Mouse (Mus musculus): ENCODE measurements around the gene Cnmd.

Gene Cnmd

DNA sequence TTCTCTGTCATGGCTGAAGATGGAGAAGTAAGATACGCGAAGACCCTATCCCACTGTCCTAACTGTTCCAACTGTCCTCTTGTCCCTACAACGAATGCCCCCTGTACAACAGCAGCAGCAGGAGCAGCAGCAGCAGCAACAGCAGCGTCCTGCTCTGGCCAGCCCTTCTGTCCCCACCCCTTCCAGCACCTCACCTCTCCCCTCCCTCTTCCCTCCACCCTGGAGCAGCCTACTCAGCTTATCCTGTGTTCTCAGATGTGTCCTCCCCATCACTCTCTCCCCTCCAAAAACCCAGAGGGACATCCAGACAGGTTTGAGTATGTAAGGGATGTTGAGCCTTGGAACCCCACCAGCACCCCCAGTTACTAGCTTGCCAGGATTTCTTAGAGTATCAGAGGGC is at the start of gene Cnmd:
Cnmd (minus strand) TSS at position 170 of the 400 bp plus-strand sequence.
- no peak for DNase-seq

DNA sequence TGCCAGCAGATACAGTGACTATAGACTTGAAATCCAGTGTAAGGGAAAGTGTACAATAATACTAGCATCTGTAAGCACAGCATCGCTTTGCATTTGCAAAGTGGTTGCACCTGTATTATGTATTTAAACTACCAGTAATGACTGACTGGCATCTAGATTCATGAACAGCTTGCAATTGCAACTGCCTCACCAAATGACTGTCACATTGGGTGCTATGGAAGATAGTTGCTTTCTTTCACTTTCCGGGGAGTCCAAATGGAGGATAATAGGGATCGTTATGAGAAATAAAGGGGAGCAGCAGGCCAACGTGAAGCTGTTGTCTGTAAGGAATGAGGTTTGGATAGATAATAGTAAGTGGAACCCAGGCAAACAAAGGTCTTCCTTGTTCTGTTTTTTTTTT is 49.3 kb upstream of the Cnmd start:
- DNase-seq = no peak

DNA sequence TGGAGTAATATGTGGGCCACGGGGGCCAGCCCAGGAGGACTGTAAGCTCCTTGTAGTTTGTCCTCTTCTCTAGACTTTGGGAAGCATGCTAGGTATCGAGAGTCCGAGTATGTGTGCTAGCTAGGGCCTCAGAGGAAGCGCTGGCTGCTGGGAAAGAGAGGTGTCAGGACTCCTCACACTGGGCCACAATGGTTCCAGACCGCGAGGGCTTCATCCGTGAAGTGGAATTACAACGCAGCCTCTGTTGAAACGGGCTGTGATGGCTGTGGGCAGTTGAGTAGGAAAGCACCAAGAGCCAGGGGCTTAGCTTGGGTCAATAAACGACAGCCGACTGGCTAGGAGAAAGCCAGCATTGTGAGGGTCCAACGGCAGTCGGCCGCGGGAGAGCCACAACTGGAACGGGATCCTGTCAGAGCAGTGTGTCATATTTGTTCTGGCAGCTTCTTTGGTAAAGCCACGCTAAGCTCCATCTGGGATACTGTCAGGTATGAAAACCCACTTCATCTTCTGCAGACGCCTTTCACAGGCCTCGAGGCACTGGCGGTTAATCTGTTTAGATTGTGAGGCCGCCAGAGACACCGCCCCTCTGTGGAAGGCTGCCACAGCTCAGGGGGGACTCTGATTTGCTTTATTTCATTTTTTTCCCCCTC is 41.7 kb upstream of the Cnmd start:
- DNase-seq = no peak

DNA sequence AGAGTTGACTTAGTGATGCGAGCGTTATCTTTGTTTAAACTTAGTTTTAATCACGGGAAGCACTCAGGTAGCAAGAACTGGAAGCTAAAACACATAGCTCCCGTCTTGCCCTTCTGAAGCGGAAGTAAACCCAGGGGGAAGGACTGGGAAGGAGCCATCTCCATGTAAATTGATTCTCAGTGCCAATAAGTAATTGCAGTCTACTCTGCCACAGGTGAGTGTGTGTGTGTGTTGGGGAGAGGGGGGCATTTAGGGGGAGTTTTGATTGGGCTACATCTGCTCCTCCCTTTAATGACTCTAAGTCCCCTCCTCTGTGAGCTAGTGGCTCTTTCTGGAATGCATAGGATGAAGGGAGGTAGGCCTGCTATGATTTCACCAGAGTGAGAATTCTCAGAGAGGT is 39.6 kb upstream of the Cnmd start:
- DNase-seq = no peak

DNA sequence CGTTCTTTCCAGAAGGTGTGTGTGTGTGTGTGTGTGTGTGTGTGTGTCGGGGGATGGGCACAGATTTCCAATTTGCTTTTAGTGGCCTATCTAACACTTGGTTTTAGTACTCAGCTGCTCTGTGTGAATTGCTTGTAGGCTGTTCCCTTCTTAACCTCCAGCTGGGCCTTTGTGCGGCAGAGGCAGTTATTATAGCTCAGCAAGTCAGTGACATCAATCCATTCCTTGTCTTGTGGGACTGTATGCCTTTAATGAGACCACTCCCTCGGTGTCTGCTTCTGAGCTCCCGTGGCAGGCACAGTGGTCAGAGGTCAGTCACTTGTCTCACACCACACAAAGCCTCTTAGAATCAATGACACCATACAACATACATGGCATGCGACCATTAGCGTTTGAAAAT is 39.1 kb upstream of the Cnmd start:
- no peak for DNase-seq

DNA sequence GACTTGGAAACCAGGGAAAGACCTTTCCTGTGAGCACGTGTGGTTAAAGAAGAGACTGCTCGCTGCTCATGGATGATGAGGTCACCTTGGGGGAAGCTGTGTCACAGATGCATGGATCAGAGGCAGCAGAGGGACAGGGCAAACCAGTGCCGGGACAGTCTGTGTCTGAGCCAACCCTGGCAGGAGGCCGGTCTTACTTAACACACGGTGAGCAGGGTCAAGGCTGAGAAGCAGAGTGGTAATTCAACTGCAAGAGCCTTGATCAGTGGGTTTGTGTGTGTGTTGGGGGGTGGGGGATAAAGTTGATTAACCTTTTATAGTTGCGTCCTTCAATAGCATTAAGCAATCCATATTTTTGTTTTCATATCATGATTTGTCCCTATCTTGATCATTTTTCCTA is 37.4 kb upstream of the Cnmd start:
- DNase-seq = no peak

DNA sequence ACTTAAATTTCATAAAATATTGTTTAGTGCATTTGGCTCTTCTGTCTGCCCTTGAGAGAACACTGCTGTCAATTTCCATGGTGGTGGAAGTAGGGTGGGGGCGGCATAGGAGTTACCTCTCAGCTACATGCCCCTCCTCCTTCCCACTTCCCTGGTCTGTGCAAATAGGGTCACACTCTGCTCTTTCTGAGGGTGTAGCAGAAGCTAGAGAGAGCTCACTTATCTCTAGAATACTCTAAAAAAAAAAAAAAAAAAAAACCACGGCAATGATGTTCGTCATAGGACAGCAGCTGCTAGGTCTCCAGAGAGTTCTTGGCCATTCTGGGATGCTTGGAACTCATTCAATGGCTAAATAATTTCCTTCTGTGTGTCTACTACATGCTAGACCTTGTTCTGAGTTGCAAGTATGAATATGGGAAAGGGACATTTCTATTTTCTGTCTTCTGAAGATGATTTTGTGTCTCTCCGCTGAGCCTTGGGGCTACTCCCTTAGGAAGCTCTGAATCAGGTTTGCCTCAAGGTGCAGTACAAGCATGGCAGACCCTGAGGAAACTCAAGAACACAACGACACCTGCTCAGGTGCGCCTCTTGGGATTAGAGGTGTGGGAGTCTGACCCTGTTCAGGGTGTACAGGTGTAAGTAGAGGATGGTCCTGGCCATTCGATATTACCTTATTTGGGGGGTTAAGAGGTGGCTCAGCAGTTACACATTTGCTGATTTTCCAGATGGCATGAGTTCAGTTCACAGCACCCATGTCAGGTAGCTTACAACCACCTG is 28.3 kb upstream of the Cnmd start:
- no peak for DNase-seq

- no peak for DNase-seq
Measured at GRCm38 (mm10) chr14:79680652-79681051, 18.7 kb upstream of the Cnmd start.

DNA sequence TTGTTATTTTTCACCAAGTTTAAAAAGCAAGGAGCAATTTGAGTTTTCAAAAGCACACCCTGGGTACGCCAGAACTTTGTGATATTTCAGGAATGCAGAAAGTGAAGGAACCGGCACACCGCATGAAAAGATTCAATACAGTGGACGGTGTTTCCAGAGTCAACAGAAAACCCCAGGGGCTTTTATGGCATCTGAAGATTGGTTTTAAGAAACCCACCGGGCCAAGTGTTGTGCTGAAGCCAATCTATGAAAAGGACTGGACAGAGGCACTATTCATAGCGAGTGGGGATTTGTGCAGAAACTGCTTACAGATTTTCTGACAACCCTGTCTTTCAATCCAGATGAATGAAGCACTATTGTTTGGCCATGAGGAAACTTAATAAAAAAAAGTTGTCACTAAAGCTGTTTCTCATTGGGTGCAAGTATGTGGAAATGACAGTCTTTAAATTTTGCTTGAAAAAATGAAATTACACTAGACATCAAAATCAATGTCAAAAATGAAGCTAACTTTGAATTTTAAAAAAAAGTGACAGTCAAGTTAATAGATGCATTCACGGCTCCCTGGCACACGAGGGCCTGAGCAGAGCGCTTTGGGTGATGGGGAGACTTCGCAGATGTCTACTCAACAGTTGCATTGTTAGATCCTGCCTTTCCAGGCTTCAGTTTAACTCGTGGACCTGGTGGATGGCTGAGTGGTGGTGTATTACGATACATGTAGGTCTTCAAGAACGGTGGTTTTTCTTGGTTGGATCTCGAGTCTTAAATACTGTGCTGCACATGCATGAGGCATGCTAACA is 16.1 kb upstream of the Cnmd start:
- DNase-seq = peak; percentile 12

- DNase-seq = no peak
Measured at GRCm38 (mm10) chr14:79677108-79677753, 15.3 kb upstream of the Cnmd start.

DNA sequence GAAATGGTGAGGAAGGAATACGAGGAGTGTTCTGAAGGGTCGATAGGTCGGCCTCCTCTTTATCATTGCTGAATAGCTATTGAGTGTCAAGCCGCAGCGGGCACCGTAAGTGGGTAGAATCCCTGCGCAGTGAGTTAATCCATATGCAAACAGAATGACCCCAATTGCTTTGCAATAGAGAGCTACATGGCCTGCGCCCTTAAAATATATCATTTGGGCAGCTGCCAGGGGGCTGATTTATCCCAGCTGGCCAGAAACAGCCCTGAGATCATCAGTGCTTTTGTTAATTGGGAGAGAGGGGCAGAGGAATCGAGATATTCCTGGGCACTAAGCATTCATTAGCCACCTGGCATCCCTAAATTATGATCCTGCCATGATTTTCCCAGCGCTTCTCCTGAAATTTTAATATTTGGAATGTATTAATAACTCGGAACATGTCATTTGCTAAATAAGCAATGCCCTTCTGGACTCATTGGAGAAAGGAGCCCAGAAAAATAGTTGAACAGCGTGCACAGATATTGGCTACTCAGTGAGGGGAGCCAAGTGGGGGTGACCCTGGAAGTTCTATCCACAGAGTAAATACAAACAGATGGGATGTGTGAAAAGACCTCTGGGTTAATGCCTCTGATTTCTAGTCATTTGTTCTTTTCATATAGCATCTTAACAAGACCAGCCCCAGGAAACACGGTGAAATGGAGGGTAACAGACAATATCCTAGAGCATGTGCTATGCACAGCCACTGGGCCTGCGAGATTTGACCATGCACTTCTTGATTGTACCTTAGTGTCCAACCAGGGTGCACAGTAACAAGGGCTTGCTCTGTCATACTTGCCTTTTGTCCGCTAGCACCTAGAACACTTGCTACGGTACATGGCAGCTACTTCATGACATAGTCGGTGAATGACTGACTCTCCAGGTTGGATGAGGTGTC is 11.4 kb upstream of the Cnmd start:
- no peak for DNase-seq

- no peak for DNase-seq
Measured at GRCm38 (mm10) chr14:79672567-79672966, 10.6 kb upstream of the Cnmd start.

- DNase-seq = no peak
Measured at GRCm38 (mm10) chr14:79671008-79671407, 9.0 kb upstream of the Cnmd start.

DNA sequence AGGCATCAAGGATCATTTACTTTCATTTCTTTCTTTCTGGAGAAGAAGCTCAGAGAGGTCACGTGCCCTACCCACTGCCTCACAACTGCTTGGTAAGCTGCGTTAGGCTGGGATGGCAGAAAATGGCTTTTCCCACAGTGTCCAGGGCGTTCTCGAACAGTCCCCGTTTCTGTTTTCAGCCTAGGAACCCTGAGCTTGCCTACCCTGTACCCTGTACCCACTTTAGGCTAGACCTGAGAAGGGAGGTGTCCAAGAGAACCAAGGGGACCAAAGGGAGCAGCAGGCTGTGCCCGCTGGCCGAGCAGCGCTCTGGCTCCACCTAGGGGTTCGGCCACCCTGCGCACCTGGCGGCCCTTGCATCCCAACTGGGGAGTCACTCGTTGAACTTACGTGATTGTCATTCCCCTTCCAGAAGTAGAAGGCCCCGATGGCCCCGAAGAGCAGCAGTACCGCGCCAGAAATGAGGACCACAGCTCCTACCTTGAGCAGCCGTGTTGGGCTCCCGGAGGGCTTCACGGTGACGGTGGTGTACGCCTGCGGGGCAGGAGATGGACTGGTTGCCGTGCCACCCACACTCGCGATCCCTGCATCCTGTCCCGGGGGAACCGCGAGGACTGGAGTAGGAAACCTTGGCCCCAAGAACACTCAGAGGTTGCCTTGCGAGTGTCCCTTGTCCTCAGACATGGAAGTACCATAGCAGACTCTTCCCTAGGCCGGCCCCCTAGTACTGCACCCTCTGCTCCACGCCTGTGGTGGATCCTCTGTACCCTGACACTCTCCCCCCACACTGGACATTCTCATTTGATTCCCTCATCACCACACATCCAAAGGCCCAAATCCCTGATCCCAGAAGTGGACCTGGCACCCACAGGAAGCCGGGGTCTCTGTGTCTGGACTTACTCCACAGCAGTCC is 709 bp downstream of the Cnmd start:
- DNase-seq = peak; percentile 16

- no peak for DNase-seq
Measured at GRCm38 (mm10) chr14:79660467-79660866, 1.5 kb downstream of the Cnmd start.

- no peak for DNase-seq
Measured at GRCm38 (mm10) chr14:79658748-79659508, 3.0 kb downstream of the Cnmd start.

GRCm38 (mm10) chr14:79658286-79658685 is 3.7 kb downstream of the Cnmd start:
- peak; percentile 35 for DNase-seq

DNA sequence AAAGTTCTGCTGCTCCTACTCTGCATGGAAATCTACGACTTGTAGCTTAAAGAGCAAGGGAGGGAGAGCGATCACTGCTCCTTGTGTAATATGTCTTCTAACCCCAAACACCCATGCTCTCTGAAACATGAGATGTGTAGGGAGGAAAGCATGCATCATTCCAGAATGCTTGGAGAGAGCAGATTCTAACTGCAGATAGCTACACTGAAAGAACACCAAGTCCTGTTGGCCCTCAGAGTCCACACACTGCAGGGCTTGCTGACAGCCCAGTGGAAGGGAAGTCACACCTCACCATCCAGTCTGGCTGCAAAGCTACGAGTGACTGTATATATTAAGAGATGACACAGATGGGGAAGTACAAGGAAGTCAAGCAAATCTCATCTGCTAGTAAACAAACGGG is 9.3 kb downstream of the Cnmd start:
- no peak for DNase-seq

DNA sequence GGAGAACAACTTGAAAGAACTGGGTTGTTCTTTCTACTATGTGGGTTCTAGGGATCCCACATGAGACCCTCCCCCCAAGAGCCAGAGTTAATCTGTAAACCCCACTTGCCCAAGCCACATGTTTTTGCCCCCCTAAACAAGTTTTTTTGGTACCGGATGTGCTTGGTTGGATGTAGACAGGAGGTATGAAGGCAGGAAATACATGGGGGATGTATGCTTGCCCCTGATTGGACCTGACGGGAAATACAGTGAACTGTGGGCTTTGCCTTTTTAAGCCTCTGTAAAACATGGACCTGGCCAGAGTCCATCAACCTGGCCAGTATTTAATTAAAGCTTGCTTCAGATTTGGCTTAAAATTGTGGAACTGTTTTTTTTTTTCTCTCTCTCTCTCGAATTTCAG is 12.3 kb downstream of the Cnmd start:
- no peak for DNase-seq

- no peak for DNase-seq
Measured at GRCm38 (mm10) chr14:79645378-79645777, 16.6 kb downstream of the Cnmd start.
